Mouse (Mus musculus) cerebellum, adult 2 months (tissue): ENCODE results near the gene Pla2r1.

Source experiments
- CTCF ChIP-seq: fragments of 200-500 bp; IDR thresholded peaks from 2 replicates; pipeline ENCODE4 v1.5.1; 2011; ENCODE audit warnings: low read depth, mild to moderate bottlenecking, control low read depth, low read length, moderate library complexity, borderline replicate concordance; ENCODE audit not compliant: insufficient read depth
- POLR2A ChIP-seq: fragments of 200-500 bp; IDR thresholded peaks from 2 replicates; pipeline ENCODE4 v1.6.1; 2011; ENCODE audit warnings: low read length, control low read depth, borderline replicate concordance; ENCODE audit not compliant: insufficient read depth

DNA sequence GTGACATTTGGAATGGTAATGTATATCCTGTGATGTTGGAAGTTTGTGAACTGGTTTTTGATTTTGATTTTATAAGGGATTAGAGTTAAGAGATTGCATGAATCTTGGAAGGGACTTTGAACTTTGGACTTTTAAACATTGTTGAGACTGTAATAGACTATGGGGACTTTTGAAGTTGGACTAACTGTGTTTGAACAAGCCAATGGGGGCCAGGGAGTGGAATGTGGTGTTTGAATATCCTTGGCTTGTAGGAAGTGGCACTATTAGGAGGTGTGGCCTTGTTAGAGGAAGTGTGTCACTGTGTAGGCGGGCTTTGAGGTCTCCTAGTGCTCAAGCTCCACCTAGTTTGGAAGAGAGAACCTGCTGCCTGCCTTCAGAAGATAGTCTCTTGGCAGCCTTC lies 42.4 kb downstream of the Pla2r1 start:
- TF ChIP-seq CTCF (no peak), POLR2A (no peak)
